Mouse (Mus musculus) megakaryocyte progenitor cell, adult 5-6 weeks (primary cell): Measurements from ENCODE around the gene Slc30a4. TPM values are rescaled to one million over a fixed set of nuclear protein-coding genes. Genes with fewer than 3 reads are reported as not detected.

ENCODE experiments used
- total RNA-seq, 2 experiments: library from RNA; stranded (forward) in 1 of 2; stranded (reverse) in 1 of 2; fragments of 157-497, 149-512 nt in 1 of 2; fragments of 200-1000 nt in 1 of 2; gene quantifications; 2 replicates each; pipeline versions ENCODE4 v1.2.3 to v1.2.4; 2015 to 2017

Slc30a4 gene
- total RNA-seq, 2 experiments from 2014 or later = 2.1 to 2.5 TPM

Other genes with a start within 250 kb of the Slc30a4 start
- 5.7 and 7.1 TPM in 2 replicates for gene Gm14085, start 217.7 kb downstream of the Slc30a4 start, total RNA-seq (2015)
- 6.9 and 10.2 TPM in 2 replicates for gene Gm14085, start 217.7 kb downstream of the Slc30a4 start, total RNA-seq (2017)
- gene Gatm, start 91.4 kb downstream of the Slc30a4 start, total RNA-seq (2015) = 199 and 209 TPM in 2 replicates
- gene Gatm, start 91.4 kb downstream of the Slc30a4 start, total RNA-seq (2017) = 131 and 133 TPM in 2 replicates
- 4.2 and 5.9 TPM in 2 replicates for gene AA467197, start 65.7 kb downstream of the Slc30a4 start, total RNA-seq (2015)
- gene AA467197, start 65.7 kb downstream of the Slc30a4 start, total RNA-seq (2017) = 5.4 and 7.4 TPM in 2 replicates
- gene Bloc1s6, start 35.8 kb upstream of the Slc30a4 start, total RNA-seq (2015) = 15.5 and 18.9 TPM in 2 replicates
- 18.8 and 28.1 TPM in 2 replicates for gene Bloc1s6, start 35.8 kb upstream of the Slc30a4 start, total RNA-seq (2017)
- 29.5 and 34.6 TPM in 2 replicates for gene Sqor, start 62.6 kb upstream of the Slc30a4 start, total RNA-seq (2015)
- gene Sqor, start 62.6 kb upstream of the Slc30a4 start, total RNA-seq (2017) = 35.5 and 41.0 TPM in 2 replicates